Mouse (Mus musculus): ENCODE measurements around the gene Tmem117. TPM values are rescaled to one million over a fixed set of nuclear protein-coding genes. Genes with fewer than 3 reads are reported as not detected.

Gene Tmem117
- polyA plus RNA-seq, 1 experiment from 2014 or later = 0.78 TPM

- no peaks in the 10 kb centered on the region for H3K27me3 ChIP-seq
- no peak for ATAC-seq (ENCODE audit: low FRiP score)
These were observed 393.2 kb downstream of the Tmem117 start for GRCm38 (mm10) chr15:95022251-95022650.

GRCm38 (mm10) chr15:95024401-95024800, 395.4 kb downstream of the Tmem117 start:
- H3K36me3 ChIP-seq (replicated peaks) = no peaks in the 10 kb centered on the region
- H3K27ac ChIP-seq = no peak overlapping the region
- H3K9ac ChIP-seq = no peak overlapping the region
- no peaks in the 10 kb centered on the region for H3K9me3 ChIP-seq
- H3K27me3 ChIP-seq = no peaks in the 10 kb centered on the region
- no peak for ATAC-seq (ENCODE audit: low FRiP score)
- H3K4me3 ChIP-seq (replicated peaks) = no peak overlapping the region
- no peak overlapping the region for H3K4me2 ChIP-seq
- WGBS = 85% methylated on average over 6 of the region's 6 CpGs
- peaks cover 7% of the 10 kb centered on the region for H3K4me1 ChIP-seq

More at GRCm38 (mm10) chr15:95022251-95022650, 393.2 kb downstream of the Tmem117 start:
- no peak overlapping the region for H3K4me2 ChIP-seq
- no peak overlapping the region for H3K4me3 ChIP-seq (replicated peaks)
- H3K27ac ChIP-seq = no peak overlapping the region
- no peak overlapping the region for H3K9ac ChIP-seq
- H3K9me3 ChIP-seq = no peaks in the 10 kb centered on the region
- no peaks in the 10 kb centered on the region for H3K4me1 ChIP-seq
- WGBS = 91% methylated on average over 7 of the region's 7 CpGs
- H3K36me3 ChIP-seq (replicated peaks) = no peaks in the 10 kb centered on the region

GRCm38 (mm10) chr15:95028862-95029486, 399.9 kb downstream of the Tmem117 start:
- 48% methylated on average over 13 of the region's 13 CpGs for WGBS
- Histone ChIP-seq H3K36me3 (replicated peaks) (no peaks in the 10 kb centered on the region), H3K4me2 (no peak overlapping the region), H3K27ac (0 out of 2 replicates have a peak overlapping the region, but pooled peaks have one; percentile 19), H3K9ac (no peak overlapping the region), H3K27me3 (no peaks in the 10 kb centered on the region), H3K4me3 (replicated peaks) (no peak overlapping the region), H3K4me1 (peaks cover 7% of the 10 kb centered on the region), H3K9me3 (no peaks in the 10 kb centered on the region)
- ATAC-seq (ENCODE audit: low FRiP score) = peak; percentile 44; the same call in 1 of the 2 replicates

- no peak; the same call in 1 of the 2 replicates for ATAC-seq (ENCODE audit: low FRiP score)
- 0 out of 2 replicates have a peak overlapping the region, but pooled peaks have one; percentile 19 for H3K27ac ChIP-seq
- no peaks in the 10 kb centered on the region for H3K36me3 ChIP-seq (replicated peaks)
- 62% methylated on average over 5 of the region's 5 CpGs for WGBS
- no peak overlapping the region for H3K4me2 ChIP-seq
- H3K9ac ChIP-seq = no peak overlapping the region
- peaks cover 7% of the 10 kb centered on the region for H3K4me1 ChIP-seq
- no peak overlapping the region for H3K4me3 ChIP-seq (replicated peaks)
- no peaks in the 10 kb centered on the region for H3K9me3 ChIP-seq
- H3K27me3 ChIP-seq = no peaks in the 10 kb centered on the region
These were observed 400.4 kb downstream of the Tmem117 start for GRCm38 (mm10) chr15:95029487-95029875.

- H3K4me3 ChIP-seq (replicated peaks) = no peak overlapping the region
- H3K4me2 ChIP-seq = no peak overlapping the region
- WGBS = 83% methylated on average over 9 of the region's 9 CpGs
- H3K9me3 ChIP-seq = no peaks in the 10 kb centered on the region
- no peak overlapping the region for H3K9ac ChIP-seq
- H3K4me1 ChIP-seq = no peaks in the 10 kb centered on the region
- no peak for ATAC-seq (ENCODE audit: low FRiP score)
- H3K27me3 ChIP-seq = no peaks in the 10 kb centered on the region
- H3K36me3 ChIP-seq (replicated peaks) = no peaks in the 10 kb centered on the region
- no peak overlapping the region for H3K27ac ChIP-seq
These were observed 413.4 kb downstream of the Tmem117 start for GRCm38 (mm10) chr15:95042437-95042836.

GRCm38 (mm10) chr15:95044011-95044410, 415.0 kb downstream of the Tmem117 start:
- no peak overlapping the region for H3K27ac ChIP-seq
- no peaks in the 10 kb centered on the region for H3K4me1 ChIP-seq
- H3K9ac ChIP-seq = no peak overlapping the region
- no peak overlapping the region for H3K4me3 ChIP-seq (replicated peaks)
- H3K4me2 ChIP-seq = no peak overlapping the region
- no peaks in the 10 kb centered on the region for H3K36me3 ChIP-seq (replicated peaks)
- H3K27me3 ChIP-seq = no peaks in the 10 kb centered on the region
- H3K9me3 ChIP-seq = no peaks in the 10 kb centered on the region
- 81% methylated on average over 8 of the region's 8 CpGs for WGBS
- no peak for ATAC-seq (ENCODE audit: low FRiP score)

- 92% methylated on average over 2 of the region's 2 CpGs for WGBS
- Histone ChIP-seq H3K27ac (no peak overlapping the region), H3K4me2 (no peak overlapping the region), H3K27me3 (no peaks in the 10 kb centered on the region), H3K4me1 (no peaks in the 10 kb centered on the region), H3K4me3 (replicated peaks) (no peak overlapping the region), H3K9me3 (no peaks in the 10 kb centered on the region), H3K9ac (no peak overlapping the region), H3K36me3 (replicated peaks) (no peaks in the 10 kb centered on the region)
- no peak for ATAC-seq (ENCODE audit: low FRiP score)
These were observed 418.5 kb downstream of the Tmem117 start for GRCm38 (mm10) chr15:95047486-95047885.

- H3K4me1 ChIP-seq = no peaks in the 10 kb centered on the region
- H3K4me2 ChIP-seq = no peak overlapping the region
- H3K36me3 ChIP-seq (replicated peaks) = no peaks in the 10 kb centered on the region
- H3K4me3 ChIP-seq (replicated peaks) = no peak overlapping the region
- no peaks in the 10 kb centered on the region for H3K27me3 ChIP-seq
- WGBS = 67% methylated on average over 6 of the region's 6 CpGs
- no peak for ATAC-seq (ENCODE audit: low FRiP score)
- no peak overlapping the region for H3K27ac ChIP-seq
- no peak overlapping the region for H3K9ac ChIP-seq
- H3K9me3 ChIP-seq = no peaks in the 10 kb centered on the region
These were observed 420.2 kb downstream of the Tmem117 start for GRCm38 (mm10) chr15:95049171-95049729.

- WGBS = 33% methylated on average over 8 of the region's 8 CpGs
- H3K4me3 ChIP-seq (replicated peaks) = no peak overlapping the region
These were observed 426.1 kb downstream of the Tmem117 start for GRCm38 (mm10) chr15:95055081-95055650.

GRCm38 (mm10) chr15:95068023-95068422, 439.0 kb downstream of the Tmem117 start:
- no peak for ATAC-seq (ENCODE audit: low FRiP score)
- Histone ChIP-seq H3K4me2 (no peak overlapping the region), H3K27me3 (no peaks in the 10 kb centered on the region), H3K36me3 (replicated peaks) (no peaks in the 10 kb centered on the region), H3K27ac (no peak overlapping the region), H3K4me3 (replicated peaks) (no peak overlapping the region), H3K9me3 (no peaks in the 10 kb centered on the region), H3K9ac (no peak overlapping the region), H3K4me1 (peaks cover 6% of the 10 kb centered on the region)
- 82% methylated on average over 1 of the region's 1 CpGs for WGBS

More at GRCm38 (mm10) chr15:95055081-95055650, 426.1 kb downstream of the Tmem117 start:
- no peaks in the 10 kb centered on the region for H3K4me1 ChIP-seq
- H3K9ac ChIP-seq = no peak overlapping the region
- H3K36me3 ChIP-seq (replicated peaks) = no peaks in the 10 kb centered on the region
- no peak overlapping the region for H3K4me2 ChIP-seq
- H3K27ac ChIP-seq = no peak overlapping the region
- no peaks in the 10 kb centered on the region for H3K27me3 ChIP-seq
- ATAC-seq (ENCODE audit: low FRiP score) = no peak
- H3K9me3 ChIP-seq = no peaks in the 10 kb centered on the region

- H3K4me3 ChIP-seq (replicated peaks) = no peak overlapping the region
- no peaks in the 10 kb centered on the region for H3K9me3 ChIP-seq
- no peak for ATAC-seq (ENCODE audit: low FRiP score)
- no peak overlapping the region for H3K27ac ChIP-seq
- H3K9ac ChIP-seq = no peak overlapping the region
- WGBS = 67% methylated on average over 1 of the region's 1 CpGs
- no peaks in the 10 kb centered on the region for H3K27me3 ChIP-seq
- H3K4me1 ChIP-seq = peaks cover 6% of the 10 kb centered on the region
- H3K4me2 ChIP-seq = no peak overlapping the region
- H3K36me3 ChIP-seq (replicated peaks) = no peaks in the 10 kb centered on the region
These were observed 439.8 kb downstream of the Tmem117 start for GRCm38 (mm10) chr15:95068799-95069198.

GRCm38 (mm10) chr15:95070881-95071280, 441.8 kb downstream of the Tmem117 start:
- Histone ChIP-seq H3K36me3 (replicated peaks) (no peaks in the 10 kb centered on the region), H3K27me3 (no peaks in the 10 kb centered on the region), H3K4me2 (no peak overlapping the region), H3K4me1 (peaks cover 6% of the 10 kb centered on the region; the same call in 1 of the 2 replicates), H3K4me3 (replicated peaks) (no peak overlapping the region), H3K27ac (no peak overlapping the region), H3K9me3 (no peaks in the 10 kb centered on the region), H3K9ac (no peak overlapping the region)
- ATAC-seq (ENCODE audit: low FRiP score) = no peak
- 90% methylated on average over 7 of the region's 7 CpGs for WGBS

Measured in forebrain, embryonic 12.5 days (tissue).